Mouse (Mus musculus) kidney, postnatal 25 days (tissue): ENCODE data around the gene 1110012L19Rik.
"Not testable (repeated sequence)": the region's sequence is repeated elsewhere in the genome, so short reads cannot be mapped to it uniquely, and the experiment has no call there.

Experiments
- DNase-seq, 2 experiments: peaks; one replicate each; pipeline ENCODE4 v3.0.0; 2021; ENCODE audit warnings: mixed read lengths in 2 of 2

1110012L19Rik gene

GRCm38 (mm10) chrX:70385276-70385961 is at the start of gene 1110012L19Rik:
TSS of gene 1110012L19Rik (plus strand) at chrX:70385877.
- DNase-seq: peak; percentile 83 to 88

GRCm38 (mm10) chrX:70362985-70363384 is 22.7 kb upstream of the 1110012L19Rik start:
- DNase-seq: no peak

- no peak for DNase-seq
Measured at GRCm38 (mm10) chrX:70363446-70363845, 22.2 kb upstream of the 1110012L19Rik start.

- DNase-seq: no peak
Measured at GRCm38 (mm10) chrX:70364202-70364601, 21.5 kb upstream of the 1110012L19Rik start.

- peak; percentile 89 to 94 for DNase-seq
Measured at GRCm38 (mm10) chrX:70364661-70365613, 20.7 kb upstream of the 1110012L19Rik start, which contains the start of gene Ids. TSS of gene Ids (minus strand) at chrX:70365084.

- DNase-seq: not testable (repeated sequence)
Measured at GRCm38 (mm10) chrX:70369758-70370157, 15.9 kb upstream of the 1110012L19Rik start.

- DNase-seq: not testable (repeated sequence)
Measured at GRCm38 (mm10) chrX:70374469-70375110, 11.1 kb upstream of the 1110012L19Rik start.

- no peak for DNase-seq
Measured at GRCm38 (mm10) chrX:70384917-70385275, 781 bp upstream of the 1110012L19Rik start.

GRCm38 (mm10) chrX:70385962-70386351 is 280 bp downstream of the 1110012L19Rik start:
- peak; percentile 9 to 57 for DNase-seq

- DNase-seq: not testable (repeated sequence)
Measured at GRCm38 (mm10) chrX:70392636-70393035, 7.0 kb downstream of the 1110012L19Rik start.

- DNase-seq: not testable (repeated sequence)
Measured at GRCm38 (mm10) chrX:70425473-70425872, 39.8 kb downstream of the 1110012L19Rik start.
